ENCODE assay signal across 13 mouse cellular contexts in the genomic region with DNA sequence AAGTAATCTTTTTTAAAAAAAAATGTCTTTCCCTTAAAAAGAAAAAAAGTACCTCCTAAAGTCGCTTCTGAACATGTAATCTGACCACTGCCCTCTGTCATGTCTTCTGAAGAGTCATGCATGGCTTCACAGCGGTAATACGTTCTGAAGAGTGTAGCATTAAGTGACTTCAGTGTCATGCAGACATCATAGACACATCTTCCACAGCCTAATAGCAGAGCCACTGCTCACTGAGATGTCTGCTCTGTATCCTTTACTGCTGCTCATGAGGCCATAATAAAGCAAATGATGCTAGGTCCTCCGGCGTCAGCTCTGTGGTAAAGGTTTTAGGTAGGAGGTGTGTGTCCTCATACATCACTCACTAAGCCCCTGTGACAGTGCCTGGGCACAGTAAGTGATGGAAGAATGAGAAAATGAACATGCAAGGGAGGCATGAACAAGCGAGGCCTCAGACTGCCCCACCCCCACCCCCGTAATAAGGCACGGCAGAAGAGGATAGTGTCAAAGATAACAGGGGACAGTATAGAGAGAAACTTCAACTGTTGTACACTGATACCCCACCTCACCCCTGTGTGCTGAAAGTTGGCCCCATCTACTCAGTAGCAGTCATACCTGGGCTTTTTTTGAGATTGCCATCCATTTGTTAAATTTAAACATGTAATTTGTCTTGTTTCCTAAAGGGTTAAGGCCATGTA.
"Had no signal": no experiment of that assay in that cellular context is flagged by ENCODE, and none has a peak within 500 bp of the region (broad histone marks: within the 10 kb centered on the region; RNA-seq: fewer than 3 reads in every experiment).

No protein-coding gene starts in this region.

- H3K4me3 ChIP-seq: left cerebral cortex, adult 2 months; limb, embryonic 10.5 days; midbrain, embryonic 13.5 days; stomach, embryonic 15.5 days had no signal

- DNase-seq: kidney, adult 8-10 months; kidney, postnatal 25 days; lung, embryonic 14.5 days; lung, postnatal 10 days; right cerebral cortex, postnatal 14 days; thymus, adult 2 months; thymus, postnatal 36 days had no signal

- ATAC-seq: intestine, postnatal 0 days; midbrain, embryonic 13.5 days had no signal

- H3K27me3 ChIP-seq: midbrain, embryonic 13.5 days; stomach, embryonic 15.5 days had no signal

- H3K4me1 ChIP-seq: limb, embryonic 10.5 days; midbrain, embryonic 13.5 days; stomach, embryonic 15.5 days had no signal

- H3K27ac ChIP-seq: left cerebral cortex, adult 2 months; limb, embryonic 10.5 days; macrophage; midbrain, embryonic 13.5 days; stomach, embryonic 15.5 days had no signal

- H3K4me2 ChIP-seq: lung, embryonic 14.5 days; midbrain, embryonic 13.5 days; stomach, embryonic 15.5 days had no signal

- H3K9ac ChIP-seq: lung, embryonic 14.5 days; midbrain, embryonic 13.5 days; stomach, embryonic 15.5 days had no signal

- H3K9me3 ChIP-seq: limb, embryonic 10.5 days; midbrain, embryonic 13.5 days; stomach, embryonic 15.5 days had no signal
